Mouse (Mus musculus): ENCODE results near the gene Cfap73. TPM values are rescaled to one million over a fixed set of nuclear protein-coding genes. Genes with fewer than 3 reads are reported as not detected.

The Cfap73 gene
- polyA plus RNA-seq, 1 experiment from 2014 or later = 2.5 TPM

- 44% methylated on average over 8 of the region's 8 CpGs for WGBS
- ATAC-seq (ENCODE audit: insufficient number of reproducible peaks, low FRiP score, low TSS enrichment, low read depth) = no peak
Observed at GRCm38 (mm10) chr5:120611416-120611815, 22.6 kb downstream of the Cfap73 start.

DNA sequence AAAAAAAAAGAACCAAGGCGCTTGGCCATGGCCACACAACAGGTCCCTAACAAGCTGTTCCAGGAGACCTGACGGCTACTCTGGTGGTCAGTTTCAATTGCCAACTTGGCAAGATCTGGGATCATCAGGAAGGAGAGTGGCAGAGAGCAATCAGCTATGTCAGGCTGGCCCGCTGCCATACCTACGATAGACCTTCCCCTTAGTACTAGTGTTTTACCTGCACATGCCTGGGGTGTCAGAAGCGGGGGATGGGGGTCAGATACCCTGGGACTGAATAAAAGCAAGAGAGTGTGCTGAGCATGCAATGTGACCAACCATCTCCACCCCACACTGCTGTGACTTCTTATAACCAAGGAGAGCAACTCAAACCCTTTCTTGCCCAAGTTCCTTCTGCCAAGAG lies 23.1 kb downstream of the Cfap73 start:
- no peak overlapping the region for H3K9ac ChIP-seq
- WGBS = 89% methylated on average over 5 of the region's 5 CpGs

More at GRCm38 (mm10) chr5:120611416-120611815, 22.6 kb downstream of the Cfap73 start:
- Histone ChIP-seq H3K36me3 (peaks cover 21% of the 10 kb centered on the region; the same call in 1 of the 2 replicates), H3K4me3 (replicated peaks) (peak overlapping the region; percentile 87), H3K9ac (peak overlapping the region; percentile 64), H3K27me3 (no peaks in the 10 kb centered on the region), H3K4me1 (peaks cover 20% of the 10 kb centered on the region), H3K27ac (replicated peaks) (no peak overlapping the region), H3K4me2 (replicated peaks) (peak overlapping the region; percentile 82), H3K9me3 (replicated peaks) (0 out of 2 replicates have a peak, but pooled peaks cover 4% of the 10 kb centered on the region)

DNA sequence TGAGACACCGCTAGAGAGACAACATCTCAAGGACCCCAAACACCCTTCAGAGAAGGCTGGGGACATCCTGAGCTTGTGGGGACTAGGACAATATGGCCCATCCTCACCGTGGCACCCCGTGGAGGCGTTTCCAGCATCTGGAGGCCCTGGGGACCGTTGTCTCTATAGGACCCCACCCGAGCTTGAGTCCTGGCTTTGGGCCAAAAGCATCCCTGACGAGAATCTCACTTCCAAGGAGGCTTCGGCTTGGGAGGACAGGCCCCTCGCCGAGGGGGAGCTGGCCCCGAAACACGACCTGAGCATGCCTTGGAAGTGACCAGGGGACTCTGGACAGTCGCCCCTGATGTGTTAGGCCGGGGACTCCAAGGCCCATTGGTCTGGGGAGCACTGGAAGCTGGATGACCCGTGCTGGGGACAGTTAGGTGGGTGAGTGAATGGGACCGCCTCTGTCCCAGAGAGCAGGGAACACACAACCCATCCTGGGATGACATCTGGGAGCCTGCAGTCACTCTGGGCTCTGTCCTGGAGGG lies 24.7 kb downstream of the Cfap73 start:
- H3K27me3 ChIP-seq = no peaks in the 10 kb centered on the region
- ATAC-seq (ENCODE audit: insufficient number of reproducible peaks, low FRiP score, low TSS enrichment, low read depth) = no peak
- no peak overlapping the region for H3K4me2 ChIP-seq (replicated peaks)
- WGBS = 80% methylated on average over 16 of the region's 16 CpGs
- no peak overlapping the region for H3K9ac ChIP-seq
- H3K36me3 ChIP-seq = peaks cover 10% of the 10 kb centered on the region; the same call in 1 of the 2 replicates
- H3K9me3 ChIP-seq (replicated peaks) = no peaks in the 10 kb centered on the region
- no peak overlapping the region for H3K4me3 ChIP-seq (replicated peaks)
- no peak overlapping the region for H3K27ac ChIP-seq (replicated peaks)
- H3K4me1 ChIP-seq = peaks cover 25% of the 10 kb centered on the region

More for the DNA sequence above, 23.1 kb downstream of the Cfap73 start:
- no peaks in the 10 kb centered on the region for H3K27me3 ChIP-seq
- peaks cover 16% of the 10 kb centered on the region; the same call in 1 of the 2 replicates for H3K36me3 ChIP-seq
- no peak for ATAC-seq (ENCODE audit: insufficient number of reproducible peaks, low FRiP score, low TSS enrichment, low read depth)
- no peak overlapping the region for H3K27ac ChIP-seq (replicated peaks)
- 0 out of 2 replicates have a peak, but pooled peaks cover 3% of the 10 kb centered on the region for H3K9me3 ChIP-seq (replicated peaks)
- no peak overlapping the region for H3K4me2 ChIP-seq (replicated peaks)
- H3K4me3 ChIP-seq (replicated peaks) = no peak overlapping the region
- H3K4me1 ChIP-seq = peaks cover 20% of the 10 kb centered on the region

DNA sequence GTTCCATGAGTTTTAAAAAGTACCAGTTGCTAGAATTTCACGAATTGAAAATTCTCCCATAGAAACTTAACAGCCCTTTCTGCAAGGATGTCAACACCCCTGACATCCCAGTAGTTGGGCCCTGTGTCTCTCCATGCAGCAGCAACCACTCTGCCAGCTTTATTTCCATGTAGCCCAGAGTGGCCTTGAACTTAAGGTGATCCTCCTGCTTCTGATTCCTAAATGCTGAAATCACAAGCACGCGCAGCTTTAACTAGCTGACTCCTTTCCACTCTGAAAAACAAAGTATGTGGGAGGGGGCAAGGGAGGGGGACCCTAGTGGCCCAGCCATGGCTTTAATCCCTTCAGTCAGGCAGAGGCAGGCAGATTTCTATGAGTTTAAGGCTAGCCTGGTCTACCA lies 26.7 kb downstream of the Cfap73 start:
- Histone ChIP-seq H3K4me2 (replicated peaks) (no peak overlapping the region), H3K27ac (replicated peaks) (no peak overlapping the region), H3K4me3 (replicated peaks) (no peak overlapping the region), H3K27me3 (no peaks in the 10 kb centered on the region), H3K9ac (no peak overlapping the region), H3K9me3 (replicated peaks) (no peaks in the 10 kb centered on the region), H3K4me1 (peaks cover 20% of the 10 kb centered on the region), H3K36me3 (peaks cover 10% of the 10 kb centered on the region; the same call in 1 of the 2 replicates)
- 70% methylated on average over 3 of the region's 3 CpGs for WGBS
- no peak for ATAC-seq (ENCODE audit: insufficient number of reproducible peaks, low FRiP score, low TSS enrichment, low read depth)

- 73% methylated on average over 25 of the region's 25 CpGs for WGBS
- Histone ChIP-seq H3K9me3 (replicated peaks) (no peaks in the 10 kb centered on the region), H3K4me2 (replicated peaks) (no peak overlapping the region), H3K4me1 (peaks cover 14% of the 10 kb centered on the region), H3K27me3 (no peaks in the 10 kb centered on the region), H3K36me3 (peaks cover 10% of the 10 kb centered on the region; the same call in 1 of the 2 replicates), H3K4me3 (replicated peaks) (no peak overlapping the region), H3K9ac (no peak overlapping the region), H3K27ac (replicated peaks) (no peak overlapping the region)
- no peak for ATAC-seq (ENCODE audit: insufficient number of reproducible peaks, low FRiP score, low TSS enrichment, low read depth)
Observed at GRCm38 (mm10) chr5:120606590-120607200, 27.3 kb downstream of the Cfap73 start.

DNA sequence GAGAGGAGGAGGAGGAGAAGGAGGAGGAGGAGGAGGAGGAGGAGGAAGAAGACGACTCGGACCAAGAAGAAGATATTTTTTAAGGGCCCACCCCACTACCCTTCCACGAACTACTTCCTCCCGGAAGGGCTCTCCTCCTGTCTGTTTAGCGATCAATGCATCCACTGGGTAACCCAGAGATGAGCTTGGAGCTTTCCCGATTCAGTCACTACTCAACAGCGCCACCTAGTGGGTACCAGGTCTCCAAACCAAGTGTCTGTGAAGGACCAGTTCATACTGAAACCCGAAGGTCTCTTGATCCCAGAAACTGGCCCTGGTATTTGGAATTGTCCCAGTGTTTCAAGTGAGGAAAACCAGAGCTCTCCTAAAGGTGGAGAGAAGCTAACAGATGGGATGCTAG lies 28.3 kb downstream of the Cfap73 start:
- Histone ChIP-seq H3K4me3 (replicated peaks) (peak overlapping the region; percentile 39), H3K9ac (no peak overlapping the region), H3K27ac (replicated peaks) (no peak overlapping the region), H3K4me1 (peaks cover 5% of the 10 kb centered on the region), H3K36me3 (peaks cover 10% of the 10 kb centered on the region; the same call in 1 of the 2 replicates), H3K27me3 (no peaks in the 10 kb centered on the region), H3K9me3 (replicated peaks) (no peaks in the 10 kb centered on the region), H3K4me2 (replicated peaks) (peak overlapping the region; percentile 71)
- ATAC-seq (ENCODE audit: insufficient number of reproducible peaks, low FRiP score, low TSS enrichment, low read depth) = peak; percentile 69
- under 1% methylated on average over 8 of the region's 8 CpGs for WGBS

GRCm38 (mm10) chr5:120605241-120605661 lies 28.8 kb downstream of the Cfap73 start:
- 3% methylated on average over 10 of the region's 10 CpGs for WGBS
- no peaks in the 10 kb centered on the region for H3K27me3 ChIP-seq
- H3K4me1 ChIP-seq = peaks cover 5% of the 10 kb centered on the region
- H3K36me3 ChIP-seq = peaks cover 10% of the 10 kb centered on the region; the same call in 1 of the 2 replicates
- H3K4me3 ChIP-seq (replicated peaks) = peak overlapping the region; percentile 39
- H3K9me3 ChIP-seq (replicated peaks) = no peaks in the 10 kb centered on the region
- H3K9ac ChIP-seq = peak overlapping the region; percentile 23; the same call in 1 of the 2 replicates
- H3K27ac ChIP-seq (replicated peaks) = no peak overlapping the region; the same call in 1 of the 2 replicates
- H3K4me2 ChIP-seq (replicated peaks) = peak overlapping the region; percentile 71
- peak; percentile 8; the same call in 1 of the 2 replicates for ATAC-seq (ENCODE audit: insufficient number of reproducible peaks, low FRiP score, low TSS enrichment, low read depth)

DNA sequence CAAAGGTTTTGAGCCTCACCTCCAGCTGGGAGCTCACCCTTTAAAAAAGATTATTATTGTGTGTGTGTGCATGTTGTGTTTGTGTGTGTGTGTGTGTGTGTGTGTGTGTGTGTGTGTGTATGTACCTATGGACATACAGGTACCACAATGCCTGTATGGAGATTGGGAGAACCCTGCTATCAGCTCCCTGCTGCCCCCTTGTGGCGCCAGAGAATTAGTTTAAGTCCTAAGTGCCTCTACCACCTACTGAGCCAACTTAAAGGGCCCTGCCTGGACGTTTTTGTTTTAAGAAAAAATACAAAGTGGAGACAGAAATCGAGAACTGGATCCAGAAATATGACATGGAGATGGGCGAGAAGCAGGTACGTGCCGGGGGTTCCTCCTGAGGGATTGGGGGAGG lies 29.2 kb downstream of the Cfap73 start:
- peak overlapping the region; percentile 71 for H3K4me2 ChIP-seq (replicated peaks)
- peaks cover 10% of the 10 kb centered on the region; the same call in 1 of the 2 replicates for H3K36me3 ChIP-seq
- H3K9ac ChIP-seq = no peak overlapping the region
- 5% methylated on average over 6 of the region's 6 CpGs for WGBS
- no peak overlapping the region; the same call in 1 of the 2 replicates for H3K27ac ChIP-seq (replicated peaks)
- 0 out of 2 replicates have a peak, but pooled peaks have one; percentile 22 for ATAC-seq (ENCODE audit: insufficient number of reproducible peaks, low FRiP score, low TSS enrichment, low read depth)
- H3K4me1 ChIP-seq = peaks cover 5% of the 10 kb centered on the region
- no peaks in the 10 kb centered on the region for H3K27me3 ChIP-seq
- no peaks in the 10 kb centered on the region for H3K9me3 ChIP-seq (replicated peaks)
- peak overlapping the region; percentile 39 for H3K4me3 ChIP-seq (replicated peaks)

GRCm38 (mm10) chr5:120603515-120603914 lies 30.5 kb downstream of the Cfap73 start:
- 0 out of 2 replicates have a peak, but pooled peaks cover 4% of the 10 kb centered on the region for H3K36me3 ChIP-seq
- H3K4me1 ChIP-seq = peaks cover 5% of the 10 kb centered on the region
- no peaks in the 10 kb centered on the region for H3K9me3 ChIP-seq (replicated peaks)
- no peak overlapping the region for H3K9ac ChIP-seq
- no peaks in the 10 kb centered on the region for H3K27me3 ChIP-seq
- no peak overlapping the region for H3K27ac ChIP-seq (replicated peaks)
- no peak for ATAC-seq (ENCODE audit: insufficient number of reproducible peaks, low FRiP score, low TSS enrichment, low read depth)
- H3K4me2 ChIP-seq (replicated peaks) = no peak overlapping the region
- H3K4me3 ChIP-seq (replicated peaks) = no peak overlapping the region
- 66% methylated on average over 7 of the region's 7 CpGs for WGBS

GRCm38 (mm10) chr5:120602210-120602609 lies 31.8 kb downstream of the Cfap73 start:
- no peak for ATAC-seq (ENCODE audit: insufficient number of reproducible peaks, low FRiP score, low TSS enrichment, low read depth)
- no peaks in the 10 kb centered on the region for H3K27me3 ChIP-seq
- WGBS = 87% methylated on average over 12 of the region's 12 CpGs

DNA sequence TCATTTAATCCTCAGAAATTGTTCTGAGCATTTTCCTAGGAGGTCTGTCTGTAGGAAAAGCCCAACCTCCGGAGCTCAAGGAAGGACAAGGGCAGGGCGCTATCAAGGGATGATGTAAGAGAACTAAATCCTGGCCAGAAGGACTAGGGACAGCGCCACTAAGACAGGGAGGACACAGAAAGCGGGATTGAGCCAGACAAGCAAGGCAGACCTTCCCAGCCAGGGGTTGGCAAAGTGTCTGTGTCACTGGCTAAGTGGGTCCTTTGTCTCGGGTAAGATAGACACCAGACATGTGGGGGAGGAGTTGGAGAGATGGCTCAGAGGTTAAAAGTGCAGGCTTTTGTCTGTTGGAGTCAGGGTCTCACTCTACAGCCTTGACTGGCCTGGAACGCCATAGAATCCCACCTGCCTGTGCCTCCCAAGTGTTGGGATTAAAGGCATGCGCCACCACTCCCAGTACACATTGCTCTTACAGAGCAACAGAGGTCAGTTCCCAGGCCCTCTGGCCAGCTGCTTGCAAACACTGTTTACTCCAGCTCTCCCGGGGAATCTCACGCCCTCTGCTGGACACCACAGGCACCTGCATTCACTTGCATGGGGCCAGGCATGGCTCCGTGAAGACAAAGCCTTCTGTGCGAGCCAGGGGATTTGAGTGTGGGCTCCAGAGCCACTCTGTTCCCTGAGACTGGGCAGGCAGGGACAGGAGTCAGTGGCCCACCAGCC lies 32.9 kb downstream of the Cfap73 start:
- H3K4me1 ChIP-seq = peaks cover 5% of the 10 kb centered on the region
- no peak overlapping the region for H3K4me2 ChIP-seq (replicated peaks)
- ATAC-seq (ENCODE audit: insufficient number of reproducible peaks, low FRiP score, low TSS enrichment, low read depth) = no peak
- 53% methylated on average over 11 of the region's 11 CpGs for WGBS
- H3K9me3 ChIP-seq (replicated peaks) = no peaks in the 10 kb centered on the region
- no peaks in the 10 kb centered on the region for H3K36me3 ChIP-seq
- H3K27me3 ChIP-seq = no peaks in the 10 kb centered on the region
- H3K9ac ChIP-seq = no peak overlapping the region
- H3K4me3 ChIP-seq (replicated peaks) = no peak overlapping the region
- no peak overlapping the region for H3K27ac ChIP-seq (replicated peaks)

More at GRCm38 (mm10) chr5:120602210-120602609, 31.8 kb downstream of the Cfap73 start:
- no peaks in the 10 kb centered on the region for H3K36me3 ChIP-seq
- H3K4me1 ChIP-seq = peaks cover 5% of the 10 kb centered on the region
- H3K27ac ChIP-seq (replicated peaks) = no peak overlapping the region
- H3K9ac ChIP-seq = no peak overlapping the region
- H3K9me3 ChIP-seq (replicated peaks) = no peaks in the 10 kb centered on the region
- no peak overlapping the region for H3K4me2 ChIP-seq (replicated peaks)
- no peak overlapping the region for H3K4me3 ChIP-seq (replicated peaks)

Measured in embryonic facial prominence, embryonic 15.5 days (tissue).